Mouse (Mus musculus): ENCODE data around the gene Neu1.
"Not testable (repeated sequence)": the region's sequence is repeated elsewhere in the genome, so short reads cannot be mapped to it uniquely, and the experiment has no call there.

Gene Neu1

GRCm38 (mm10) chr17:34931061-34931734 lies at the start of gene Neu1:
Neu1 (plus strand) TSS chr17:34931253.
- DNase-seq = peak; percentile 98

GRCm38 (mm10) chr17:34881683-34882310 lies 49.3 kb upstream of the Neu1 start, which contains the start of gene Gm20547:
Gm20547 (minus strand) TSS chr17:34882042.
- DNase-seq = no peak

- DNase-seq = no peak
Observed at GRCm38 (mm10) chr17:34883332-34883731, 47.7 kb upstream of the Neu1 start.

GRCm38 (mm10) chr17:34884704-34885103 lies 46.3 kb upstream of the Neu1 start:
- no peak for DNase-seq

GRCm38 (mm10) chr17:34885615-34886014 lies 45.4 kb upstream of the Neu1 start:
- no peak for DNase-seq

- DNase-seq = no peak
Observed at GRCm38 (mm10) chr17:34887942-34888341, 43.1 kb upstream of the Neu1 start.

- DNase-seq = no peak
Observed at GRCm38 (mm10) chr17:34890074-34890743, 40.8 kb upstream of the Neu1 start.

- DNase-seq = no peak
Observed at GRCm38 (mm10) chr17:34891377-34891776, 39.7 kb upstream of the Neu1 start.

GRCm38 (mm10) chr17:34893072-34893824 lies 37.8 kb upstream of the Neu1 start:
- DNase-seq = no peak

- DNase-seq = peak; percentile 91
Observed at GRCm38 (mm10) chr17:34894074-34894597, 36.9 kb upstream of the Neu1 start.

- peak; percentile 69 for DNase-seq
Observed at GRCm38 (mm10) chr17:34894801-34895530, 36.1 kb upstream of the Neu1 start.

- peak; percentile 37 for DNase-seq
Observed at GRCm38 (mm10) chr17:34895724-34896123, 35.3 kb upstream of the Neu1 start.

GRCm38 (mm10) chr17:34896366-34896765 lies 34.7 kb upstream of the Neu1 start:
- no peak for DNase-seq

- peak; percentile 52 for DNase-seq
Observed at GRCm38 (mm10) chr17:34897373-34898159, 33.5 kb upstream of the Neu1 start.

GRCm38 (mm10) chr17:34898160-34898586 lies 32.9 kb upstream of the Neu1 start, which contains the start of the genes C2 and Ehmt2:
C2 (minus strand) TSS chr17:34898265.
Ehmt2 (plus strand) TSS chr17:34898469.
- DNase-seq = peak; percentile 79

- DNase-seq = no peak
Observed at GRCm38 (mm10) chr17:34898706-34899052, 32.4 kb upstream of the Neu1 start.

GRCm38 (mm10) chr17:34899053-34899889 lies 31.8 kb upstream of the Neu1 start:
- peak; percentile 49 for DNase-seq

GRCm38 (mm10) chr17:34899890-34900243 lies 31.2 kb upstream of the Neu1 start:
- no peak for DNase-seq

- DNase-seq = not testable (repeated sequence)
Observed at GRCm38 (mm10) chr17:34900826-34901225, 30.2 kb upstream of the Neu1 start.

- DNase-seq = not testable (repeated sequence)
Observed at GRCm38 (mm10) chr17:34901948-34902347, 29.1 kb upstream of the Neu1 start.
